Mouse (Mus musculus): ENCODE data around the gene Fanca.
"Not testable (repeated sequence)": the region's sequence is repeated elsewhere in the genome, so short reads cannot be mapped to it uniquely, and the experiment has no call there.

Gene Fanca

GRCm38 (mm10) chr8:123329961-123330360 is 11.6 kb upstream of the Fanca start:
- DNase-seq = no peak

GRCm38 (mm10) chr8:123329350-123329749 is 11.0 kb upstream of the Fanca start:
- DNase-seq = no peak

GRCm38 (mm10) chr8:123328552-123328951 is 10.2 kb upstream of the Fanca start:
- DNase-seq = no peak

GRCm38 (mm10) chr8:123319522-123320164 is 1.3 kb upstream of the Fanca start:
- no peak for DNase-seq

- no peak for DNase-seq
Observed at GRCm38 (mm10) chr8:123317781-123318466, 452 bp downstream of the Fanca start.

GRCm38 (mm10) chr8:123308738-123309137 is 9.6 kb downstream of the Fanca start:
- DNase-seq = no peak

DNA sequence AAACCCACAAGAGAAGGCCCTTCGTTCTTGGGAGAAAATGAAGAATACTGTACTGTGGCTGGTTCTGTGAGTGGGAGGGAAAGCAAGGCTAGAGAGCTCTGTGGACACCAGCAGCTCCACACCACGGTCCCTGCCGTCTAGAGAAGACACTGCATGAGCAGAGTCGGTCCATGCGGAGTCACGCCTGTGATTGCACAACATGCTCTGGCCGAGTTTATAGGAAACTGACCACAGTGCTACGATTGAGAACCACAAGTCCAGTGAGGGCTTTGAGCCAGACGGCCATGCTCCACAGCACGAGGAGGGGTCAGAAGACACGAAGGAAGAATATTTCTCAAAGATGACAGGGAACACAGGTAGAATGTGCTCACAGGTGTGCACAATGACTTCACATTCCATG is 20.1 kb downstream of the Fanca start:
- DNase-seq = no peak

- no peak for DNase-seq
Observed at GRCm38 (mm10) chr8:123292785-123293184, 25.6 kb downstream of the Fanca start.

DNA sequence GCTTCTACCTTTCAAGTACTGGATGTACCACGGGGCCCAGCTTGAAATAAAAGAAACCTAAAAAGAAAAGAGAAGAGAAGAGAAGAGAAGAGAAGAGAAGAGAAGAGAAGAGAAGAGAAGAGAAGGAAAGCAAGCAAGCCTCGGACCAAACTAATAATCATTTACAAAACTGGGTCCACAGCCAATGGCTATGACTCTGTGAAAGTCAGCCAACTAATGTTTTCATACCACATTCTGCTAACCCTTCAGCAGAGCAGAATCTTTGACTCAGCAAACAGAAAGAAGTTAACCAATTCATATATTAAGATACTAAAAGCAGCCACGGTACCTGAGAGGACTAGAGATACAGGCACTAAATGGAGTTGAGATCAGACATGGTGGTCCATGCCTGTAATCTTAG is 26.1 kb downstream of the Fanca start:
- DNase-seq = no peak

DNA sequence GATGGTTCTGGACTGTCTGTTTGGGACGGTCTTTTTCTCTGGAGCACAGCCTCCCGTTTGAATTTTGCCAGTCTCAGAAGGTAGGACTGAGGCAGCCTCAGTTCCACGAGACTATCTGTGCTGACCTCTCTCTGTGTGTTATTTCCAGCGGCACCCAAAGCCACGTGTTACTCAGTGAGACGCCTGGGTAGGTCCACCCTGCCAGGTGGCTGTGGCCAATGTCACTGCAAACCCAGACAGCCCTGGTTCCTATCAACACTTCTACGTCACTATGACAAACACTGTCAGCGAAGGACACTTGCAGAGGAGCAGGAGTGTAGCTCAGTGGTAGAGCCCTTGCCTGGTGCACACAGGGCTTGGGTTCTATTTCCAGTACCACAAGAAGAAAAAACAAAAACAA is 26.7 kb downstream of the Fanca start:
- no peak for DNase-seq

DNA sequence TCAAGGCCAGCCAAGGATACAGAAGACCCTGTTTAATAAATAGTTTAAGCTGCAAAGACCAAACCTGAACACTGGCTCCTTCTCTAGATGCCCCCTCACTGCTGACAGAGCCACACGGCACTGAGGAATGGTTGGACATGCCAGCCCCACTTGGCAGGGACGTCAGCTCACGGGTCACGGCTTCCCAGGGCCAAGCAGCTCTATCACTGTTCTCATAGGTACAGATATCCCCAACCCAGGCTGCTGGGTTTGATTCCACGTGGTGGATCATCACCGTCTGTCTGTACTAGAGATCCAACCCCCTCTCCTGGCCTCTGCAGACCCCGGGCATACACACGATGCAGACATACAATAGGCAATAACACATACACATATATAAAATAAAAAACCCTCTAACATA is 27.7 kb downstream of the Fanca start:
- no peak for DNase-seq

- no peak for DNase-seq
Observed at GRCm38 (mm10) chr8:123290166-123290565, 28.2 kb downstream of the Fanca start.

GRCm38 (mm10) chr8:123287362-123287761 is 31.0 kb downstream of the Fanca start:
- no peak for DNase-seq

DNA sequence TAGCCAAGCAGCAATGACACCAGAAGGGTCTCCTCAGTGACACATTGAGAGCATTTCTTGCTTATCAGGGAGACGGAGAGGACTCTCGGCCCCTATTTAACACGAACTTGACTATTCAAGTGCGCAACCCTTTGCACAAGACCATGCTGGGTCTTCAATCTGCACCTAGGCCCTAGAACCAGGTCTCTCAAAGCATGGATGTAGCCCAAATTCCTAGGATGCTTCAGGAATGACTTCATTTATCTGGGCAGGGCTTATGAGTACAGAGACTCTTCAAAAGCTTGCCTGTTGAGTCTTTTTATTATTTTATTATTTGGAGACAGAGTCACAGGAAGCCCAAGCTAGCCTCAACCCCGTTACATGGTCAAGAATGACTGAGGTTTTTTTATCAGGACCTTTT is 33.9 kb downstream of the Fanca start:
- no peak for DNase-seq

- DNase-seq = no peak
Observed at GRCm38 (mm10) chr8:123283991-123284390, 34.4 kb downstream of the Fanca start.

DNA sequence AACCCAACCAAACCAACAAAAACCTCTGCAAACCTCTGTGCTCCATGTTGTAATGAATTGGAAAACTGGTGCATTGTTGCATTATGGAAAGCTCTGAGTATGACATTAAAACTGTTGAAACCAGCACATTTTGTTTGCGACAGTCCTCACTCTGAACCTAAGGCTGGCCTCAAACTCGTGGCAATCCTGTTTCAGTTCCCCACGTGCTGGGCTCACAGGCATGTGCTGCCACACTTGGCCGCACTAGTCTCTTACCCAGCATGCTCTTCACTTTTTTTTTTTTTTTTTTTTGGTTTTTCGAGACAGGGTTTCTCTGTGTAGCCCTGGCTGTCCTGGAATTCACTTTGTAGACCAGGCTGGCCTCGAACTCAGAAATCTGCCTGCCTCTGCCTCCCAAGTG is 35.4 kb downstream of the Fanca start:
- DNase-seq = not testable (repeated sequence)

GRCm38 (mm10) chr8:123280302-123281094 is 37.9 kb downstream of the Fanca start:
- DNase-seq = no peak

- no peak for DNase-seq
Observed at GRCm38 (mm10) chr8:123279828-123280227, 38.5 kb downstream of the Fanca start.

- no peak for DNase-seq
Observed at GRCm38 (mm10) chr8:123278445-123278844, 39.9 kb downstream of the Fanca start.

GRCm38 (mm10) chr8:123275096-123275495 is 43.3 kb downstream of the Fanca start:
- no peak for DNase-seq

DNA sequence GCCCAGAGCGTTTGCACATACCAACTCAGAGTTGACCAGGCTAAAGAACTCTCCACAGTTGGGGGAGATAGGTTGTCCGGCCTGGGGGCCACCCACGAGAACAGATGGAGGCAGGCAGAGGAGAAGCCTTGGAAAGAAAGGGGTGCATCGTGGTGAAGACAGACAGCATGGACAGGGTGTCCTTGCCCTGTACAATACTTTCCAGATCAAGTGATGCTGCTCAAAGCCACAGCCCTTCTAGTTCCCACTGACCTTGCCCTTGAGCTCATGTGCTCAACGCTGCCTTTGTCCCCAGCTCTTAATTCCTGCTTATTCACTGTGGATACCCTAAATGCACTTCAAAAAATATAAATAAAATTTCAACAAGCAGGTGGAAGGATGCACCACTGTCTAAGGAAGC is 43.9 kb downstream of the Fanca start:
- no peak for DNase-seq

- DNase-seq = no peak
Observed at GRCm38 (mm10) chr8:123271901-123272300, 46.5 kb downstream of the Fanca start.

GRCm38 (mm10) chr8:123271147-123271546 is 47.2 kb downstream of the Fanca start:
- DNase-seq = no peak
